Mouse (Mus musculus) embryonic fibroblast, embryonic 13.5 days (primary cell): Measurements from ENCODE around the gene Rpl35a.

ENCODE experiments used
- CTCF ChIP-seq: IDR thresholded peaks from 2 replicates; pipeline ENCODE4 v1.5.1; 2011; ENCODE audit warnings: mild to moderate bottlenecking, control low read depth, low read length, moderate library complexity, borderline replicate concordance; ENCODE audit not compliant: insufficient read depth
- POLR2A ChIP-seq: IDR thresholded peaks from 2 replicates; pipeline ENCODE4 v1.6.1; 2011; ENCODE audit warnings: low read depth, mild to moderate bottlenecking, control low read depth, low read length, moderate library complexity

DNA sequence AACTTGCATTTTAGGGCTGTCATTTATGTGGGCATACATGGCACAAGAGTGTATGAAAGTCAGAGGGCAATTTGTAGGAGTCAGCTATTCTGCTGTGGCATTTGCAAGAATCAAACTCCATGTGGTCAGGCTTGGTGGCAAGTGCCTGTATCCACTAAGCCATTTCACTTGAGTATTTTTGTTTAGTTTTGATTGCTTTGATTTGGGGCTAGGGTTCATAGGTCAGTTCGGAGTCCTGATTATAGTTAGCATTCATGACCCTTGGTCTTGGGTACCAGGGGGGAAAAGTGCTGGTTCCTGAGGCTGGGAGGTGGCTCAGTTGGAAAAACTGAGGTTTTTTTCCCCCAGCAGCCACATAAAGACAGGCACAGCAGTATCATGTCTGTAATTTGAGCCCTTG is 3.2 kb downstream of the Rpl35a start:
- TF ChIP-seq POLR2A (no peak), CTCF (no peak)
